Mouse (Mus musculus) cerebellum, postnatal 25 days (tissue): ENCODE measurements at regions not wholly inside any gene's neighbourhood (a gene's known extent, or its start where the extent isn't known, plus 50 kb on each side); places are given as distances from the start of the nearest gene placed in this dataset.
"Not testable (repeated sequence)": the region's sequence is repeated elsewhere in the genome, so short reads cannot be mapped to it uniquely, and the experiment has no call there.

Experiments
- DNase-seq, 2 experiments: peaks; one replicate each; pipeline ENCODE4 v3.0.0; 2021; ENCODE audit warnings: mixed read lengths in 2 of 2

GRCm38 (mm10) chr17:13492239-13492638, 137.9 kb downstream of the Tcp10c start:
- not testable (repeated sequence) for DNase-seq

GRCm38 (mm10) chr17:13492649-13493277, 138.4 kb downstream of the Tcp10c start:
- DNase-seq, result peak; percentile 27 to 48

DNA sequence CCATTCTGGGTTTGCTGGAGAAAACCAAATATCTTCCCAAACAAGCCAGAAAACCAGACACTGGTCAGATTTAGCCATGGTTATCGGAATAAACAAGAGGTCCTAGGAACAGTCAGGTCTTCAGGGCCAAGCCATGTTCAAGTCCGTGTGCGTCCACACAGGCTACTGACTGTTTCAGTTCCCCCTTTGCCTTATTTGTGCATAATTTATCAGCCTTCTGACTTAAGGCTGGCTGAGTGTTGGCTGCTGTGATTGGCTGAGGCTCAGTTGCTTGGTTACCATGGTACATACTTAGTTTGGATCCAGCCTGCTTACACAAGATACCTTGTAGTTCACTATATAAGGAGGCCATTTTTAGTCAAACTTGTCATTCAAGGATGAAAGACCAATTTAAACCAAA, 139.5 kb downstream of the Tcp10c start:
- DNase-seq, result not testable (repeated sequence)

GRCm38 (mm10) chr17:13494475-13494874, 140.1 kb downstream of the Tcp10c start:
- DNase-seq, result not testable (repeated sequence)

DNA sequence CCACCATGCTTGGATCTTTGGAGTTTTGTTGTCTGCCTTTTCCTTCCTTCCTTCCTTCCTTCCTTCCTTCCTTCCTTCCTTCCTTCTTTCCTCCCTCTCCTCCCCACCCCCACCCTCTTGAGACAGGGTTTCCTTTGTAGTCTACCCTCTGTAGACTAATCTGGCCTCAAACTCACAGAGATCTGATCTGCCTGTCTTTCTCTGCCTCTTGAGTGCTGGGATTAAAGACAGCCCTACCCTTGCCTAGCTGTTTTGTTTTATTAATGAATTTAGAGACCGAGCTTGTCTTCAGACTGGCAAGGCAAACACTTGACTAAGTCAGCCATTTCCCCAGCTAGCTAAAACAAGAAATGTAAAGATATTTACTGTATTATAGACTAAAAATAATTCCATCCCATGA, 150.0 kb downstream of the Tcp10c start:
- not testable (repeated sequence) for DNase-seq

GRCm38 (mm10) chr17:13504827-13505268, 150.5 kb downstream of the Tcp10c start:
- not testable (repeated sequence) for DNase-seq

DNA sequence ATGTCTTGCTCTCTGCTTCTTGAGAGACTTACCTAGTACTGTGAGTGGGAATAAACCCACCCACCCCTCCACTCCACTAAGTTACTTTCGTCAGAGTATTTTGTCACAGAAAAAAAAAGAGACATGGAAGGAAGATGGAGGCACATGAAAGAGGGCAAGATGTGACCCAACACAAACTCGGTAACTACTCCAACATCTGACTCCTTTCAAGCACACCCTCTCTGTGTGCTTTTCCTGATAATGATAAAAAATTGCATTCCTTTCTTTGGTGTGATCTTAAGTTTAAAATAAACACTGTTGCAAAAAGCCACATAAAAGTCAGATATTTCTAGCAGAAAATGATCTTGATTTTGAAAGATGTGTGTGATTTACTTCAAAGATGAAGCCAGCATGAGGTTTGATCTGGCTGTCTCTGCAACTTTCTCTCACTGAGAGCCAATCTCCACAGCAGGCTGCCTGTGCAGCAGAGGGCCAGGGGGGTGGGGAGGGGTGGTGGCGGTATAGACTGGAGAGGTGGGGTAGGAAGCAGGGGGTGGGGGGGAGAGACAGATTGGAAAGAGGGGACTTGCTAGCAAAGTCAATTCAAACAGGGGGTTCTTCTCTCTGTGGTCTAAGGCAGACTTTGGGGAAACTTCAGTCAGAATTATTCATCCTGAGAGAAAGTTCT, 153.2 kb downstream of the Tcp10c start:
- DNase-seq, result not testable (repeated sequence)

- not testable (repeated sequence) for DNase-seq
These were observed 165.2 kb downstream of the Tcp10c start for GRCm38 (mm10) chr17:13519409-13520201.

DNA sequence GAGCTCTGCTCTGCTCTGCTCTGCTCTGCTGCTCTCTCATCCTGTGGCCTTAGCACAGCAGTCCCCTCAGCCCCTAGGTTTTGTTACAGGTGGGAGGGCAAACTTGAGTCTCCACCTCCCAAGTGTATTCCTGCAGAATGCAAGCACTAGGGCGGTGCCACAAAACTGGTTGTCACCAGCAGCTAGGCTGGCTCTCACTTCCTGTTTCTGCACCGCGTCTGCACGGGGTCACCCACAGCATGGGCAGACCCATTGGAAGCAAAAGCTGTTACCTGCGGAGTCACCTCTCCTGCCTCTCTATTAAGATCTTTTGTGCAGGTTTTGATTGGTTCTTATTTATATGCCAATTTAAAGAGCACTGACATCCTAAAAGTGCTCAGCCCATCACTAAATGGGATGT, 178.2 kb downstream of the Tcp10c start:
- not testable (repeated sequence) for DNase-seq

DNA sequence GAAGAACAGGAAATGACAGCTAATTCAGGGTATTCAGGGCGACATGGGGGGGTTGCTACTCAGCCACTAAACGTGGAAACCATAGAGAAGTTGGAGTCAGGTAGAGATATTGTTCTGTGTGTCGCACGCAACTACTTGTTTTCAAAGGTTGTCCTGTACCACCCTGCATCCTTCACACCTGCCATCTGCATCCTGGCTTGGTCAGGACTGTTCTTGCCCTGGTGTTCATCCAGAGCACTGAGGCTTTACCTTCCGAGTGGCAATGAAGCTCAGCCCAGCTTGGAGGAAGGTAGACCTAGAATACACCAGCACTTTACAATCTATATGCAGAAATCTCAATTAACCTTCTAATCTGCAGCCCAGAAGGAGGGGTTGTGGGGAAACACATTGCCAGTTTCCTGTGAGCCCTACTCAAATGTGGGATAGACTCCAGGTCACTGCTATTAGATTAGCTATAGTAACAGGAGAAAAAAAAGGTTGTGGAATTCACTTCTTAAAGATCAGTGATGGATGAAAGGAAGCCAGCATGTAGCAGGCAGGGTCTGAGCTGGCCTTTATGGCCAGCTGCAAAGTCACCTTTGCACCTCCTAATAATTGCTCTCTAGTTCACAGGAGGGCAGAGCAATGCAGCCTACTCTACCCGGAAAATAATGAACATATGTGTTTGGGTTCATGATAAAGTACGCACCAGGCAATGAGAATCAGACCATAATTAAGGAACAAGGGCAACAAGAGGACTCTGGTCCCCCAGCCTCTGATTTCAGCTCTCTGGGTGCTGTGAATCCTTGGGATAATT, 186.3 kb downstream of the Tcp10c start:
- no peak for DNase-seq

- DNase-seq, result no peak
These were observed 186.9 kb downstream of the Tcp10c start for GRCm38 (mm10) chr17:13541249-13541648.

DNA sequence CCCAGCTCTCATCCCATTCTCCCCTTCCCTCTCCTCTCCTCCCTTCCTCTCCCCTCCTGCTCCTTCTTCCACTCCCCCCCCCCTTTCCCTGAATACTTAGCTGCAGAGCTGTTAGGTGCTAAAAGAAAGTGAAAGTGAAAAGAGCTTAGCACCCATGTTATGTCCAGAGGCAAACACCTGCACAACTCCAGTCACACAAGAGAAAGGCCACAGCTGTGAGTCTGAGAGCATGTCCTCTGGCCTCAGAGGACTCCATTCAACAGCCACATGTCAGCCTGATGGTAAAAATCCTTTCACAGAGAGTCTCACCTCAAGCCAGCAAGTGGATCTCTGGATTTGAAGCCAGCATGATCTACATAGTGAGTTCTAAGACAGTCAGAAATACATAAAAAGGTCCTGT, 187.9 kb downstream of the Tcp10c start:
- no peak for DNase-seq

DNA sequence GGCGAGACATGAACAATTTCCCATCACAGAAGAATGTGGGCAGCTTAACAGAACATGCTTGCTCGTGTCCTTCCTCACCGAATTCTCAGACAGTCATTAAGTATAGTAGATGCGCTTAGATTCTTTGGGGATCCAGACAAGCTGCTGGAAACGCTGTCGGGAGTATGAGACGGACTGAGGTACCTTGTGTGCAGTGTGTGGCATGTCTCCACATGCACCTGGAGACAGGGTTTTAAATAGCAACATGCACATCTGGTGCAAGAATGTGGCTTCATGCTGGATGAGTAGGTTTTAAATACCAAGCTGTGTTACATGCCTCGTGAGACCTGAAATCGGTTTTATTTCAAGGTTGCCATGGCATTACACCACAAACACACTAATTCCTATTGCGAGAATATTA, 188.5 kb downstream of the Tcp10c start:
- DNase-seq, result no peak

DNA sequence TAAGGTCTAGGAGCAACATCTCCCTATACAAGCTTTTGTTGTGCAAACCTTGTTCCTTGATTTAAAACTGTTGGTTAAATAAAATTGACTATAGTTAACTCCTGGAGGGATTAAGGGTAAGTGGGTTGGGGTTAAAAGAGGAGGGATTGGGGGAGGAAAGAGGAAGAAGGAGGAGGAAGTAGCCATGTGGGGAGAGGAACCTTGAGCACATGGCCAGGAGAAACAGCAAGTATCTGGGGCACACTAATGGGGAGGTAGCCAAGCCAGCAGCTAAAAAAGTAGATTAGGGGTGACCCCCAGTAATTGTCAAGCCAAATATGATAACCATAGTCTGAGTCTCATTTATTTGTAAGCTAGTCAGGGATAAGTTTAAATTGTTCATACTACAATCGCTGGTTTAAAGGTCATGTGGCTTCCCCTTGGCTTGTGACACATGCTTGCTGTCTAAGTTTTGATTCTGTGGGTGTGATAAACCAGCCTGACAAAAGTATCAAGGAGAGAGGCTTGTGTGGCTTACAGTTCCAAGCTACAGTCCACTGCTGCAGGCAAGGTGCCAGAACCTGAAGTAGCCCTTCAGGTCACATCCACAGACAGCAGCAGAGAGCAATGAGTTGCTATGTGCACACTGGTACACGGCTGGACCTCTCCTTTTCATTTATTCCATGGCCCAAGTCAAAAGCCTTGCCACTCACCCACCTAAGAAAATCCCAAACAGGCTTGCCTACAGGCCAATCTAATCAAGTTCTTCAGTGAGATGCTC, 189.8 kb downstream of the Tcp10c start:
- no peak for DNase-seq

DNA sequence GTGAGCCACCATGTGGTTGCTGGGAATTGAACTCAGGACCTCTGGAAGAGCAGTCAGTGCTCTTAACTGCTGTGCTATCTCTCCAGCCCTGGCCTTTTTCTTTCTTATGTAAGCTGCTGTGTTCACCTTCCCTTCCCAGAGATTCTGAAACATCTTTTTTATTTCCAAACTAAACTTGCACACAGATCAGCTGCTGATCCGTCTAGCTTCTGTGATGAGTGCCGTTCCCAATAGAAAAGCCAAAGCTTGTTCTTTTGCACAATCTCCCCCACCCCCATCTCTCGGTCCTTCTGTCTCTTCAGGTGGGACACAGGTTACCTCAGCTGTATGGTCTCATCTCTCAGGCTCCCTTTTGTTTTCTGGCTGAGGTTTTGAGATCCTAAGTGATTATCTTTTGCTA, 191.9 kb downstream of the Tcp10c start:
- no peak for DNase-seq

DNA sequence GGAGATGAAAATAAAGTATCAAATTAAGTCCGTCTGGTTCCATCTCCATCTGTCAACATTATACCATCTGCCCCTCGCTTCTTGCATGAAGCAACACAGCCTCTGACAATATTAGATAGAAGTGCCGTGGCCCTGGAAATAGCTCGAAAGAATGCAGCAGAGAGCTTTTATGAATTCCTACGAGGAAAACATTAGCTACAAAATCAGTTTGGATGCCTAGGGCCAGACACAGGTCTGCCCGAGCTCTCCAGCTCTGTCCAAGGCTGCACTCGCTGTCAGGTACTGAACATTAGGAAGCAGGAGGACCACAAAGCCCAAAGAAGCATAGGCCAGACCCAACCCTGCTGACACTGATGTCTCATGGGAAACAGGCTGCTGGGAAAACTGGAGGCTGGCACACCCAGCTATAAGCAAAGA, 192.3 kb downstream of the Tcp10c start:
- DNase-seq, result peak in 1 of 2 experiments; percentile 23

- DNase-seq, result no peak
These were observed 193.4 kb downstream of the Tcp10c start for GRCm38 (mm10) chr17:13547657-13548360.

GRCm38 (mm10) chr17:13549975-13550895, 195.9 kb downstream of the Tcp10c start:
- no peak for DNase-seq

- not testable (repeated sequence) for DNase-seq
These were observed 196.5 kb downstream of the Tcp10c start for GRCm38 (mm10) chr17:13550896-13551267.
